9 mouse cellular contexts compared by ENCODE assay signal in genomic region chr1:185253140-185253892, GRCm38 (mm10). TPM values are rescaled to one million over a fixed set of nuclear protein-coding genes. Genes with fewer than 3 reads are reported as not detected.
A peak's percentile ranks its signal among the peaks of the same experiment; 100 is the strongest.
DNase-seq lines count a peak whose midpoint lies in the region; ATAC-seq and TF ChIP-seq lines count a peak whose summit lies in the region.
"Had no signal": no experiment of that assay in that cellular context is flagged by ENCODE, and none has a peak within 500 bp of the region (broad histone marks: within the 10 kb centered on the region; RNA-seq: fewer than 3 reads in every experiment).

No protein-coding gene starts in this region.

- TF ChIP-seq CTCF in midbrain, postnatal 0 days (IDR thresholded peaks at IDR 0.05) = no peak

- H3K27me3 ChIP-seq in midbrain, postnatal 0 days (ENCODE audit: insufficient read depth, low read length) = no peaks in the 10 kb centered on the region

- no peak overlapping the region for H3K4me2 ChIP-seq in midbrain, postnatal 0 days (ENCODE audit: low read depth, low read length, poor library complexity, severe bottlenecking)

- no peak overlapping the region for H3K9ac ChIP-seq in midbrain, postnatal 0 days (replicated peaks; ENCODE audit: low read length, poor library complexity, severe bottlenecking)

- peaks cover 40% of the 10 kb centered on the region for H3K36me3 ChIP-seq in midbrain, postnatal 0 days (ENCODE audit: insufficient read depth, low read length)

- no peak for ATAC-seq in midbrain, postnatal 0 days (ENCODE audit: low FRiP score)

- peak; percentile 21 to 36 for DNase-seq in cerebellum, adult 18-20 months
- no peak for DNase-seq in cerebellum, adult 11 months
- peak; percentile 26 for DNase-seq in ovary, adult 18-20 months (ENCODE audit: low spot score)
- no peak for DNase-seq in ovary, postnatal 10 days (ENCODE audit: low spot score)
- peak; percentile 85 to 89 for DNase-seq in layer of hippocampus, adult 18-20 months (ENCODE audit: low spot score in 2 of 2)
- peak; percentile 74 for DNase-seq in midbrain, postnatal 0 days (ENCODE audit: low spot score)
- DNase-seq in embryo, embryonic 10 days (ENCODE audit: low spot score) = no peak
- DNase-seq in gastrocnemius, postnatal 25 days = no peak

- no peaks in the 10 kb centered on the region for H3K4me1 ChIP-seq in midbrain, postnatal 0 days (ENCODE audit: insufficient read depth, low read length)

- H3K4me3 ChIP-seq in midbrain, postnatal 0 days (ENCODE audit: low read depth, low read length) = no peak overlapping the region
- H3K4me3 ChIP-seq: myocyte had no signal

- no peaks in the 10 kb centered on the region for H3K9me3 ChIP-seq in midbrain, postnatal 0 days (ENCODE audit: low read length)

- WGBS in midbrain, postnatal 0 days = 61% methylated on average over 12 of the region's 12 CpGs

- 0 out of 2 replicates have a peak overlapping the region, but pooled peaks have one; percentile 26 for H3K27ac ChIP-seq in midbrain, postnatal 0 days (ENCODE audit: low read depth, low read length)

RNA-seq across cellular contexts. Expression of gene Rab3gap2, which starts 49.4 kb away (rescaled TPM):
- 10 to 100 TPM; 64.9 to 67.7 TPM for total RNA-seq in layer of hippocampus, adult 18-20 months (2021)
- 29.8 and 32.0 TPM in 2 replicates for total RNA-seq in midbrain, postnatal 0 days (2014; rRNA removed)
- polyA plus RNA-seq in midbrain, postnatal 0 days (2015; fragmentation: Nextera tagmentation; extraction: Ambion mirVana) = 19.3 and 20.2 TPM in 2 replicates
- 10 to 100 TPM; 15.8 to 16.3 TPM for total RNA-seq in gastrocnemius, postnatal 25 days (2021)

Comparison
In these comparisons a context has a peak if more than half of its experiments do, and no peak if none do; other contexts are left out.
1. DNase-seq: peak in cerebellum, adult 18-20 months (2 of 2), ovary, adult 18-20 months (single experiment), layer of hippocampus, adult 18-20 months (2 of 2) and midbrain, postnatal 0 days (single experiment); none in cerebellum, adult 11 months (single experiment), ovary, postnatal 10 days (single experiment), embryo, embryonic 10 days (single experiment) and gastrocnemius, postnatal 25 days (single experiment).